Mouse (Mus musculus) frontal cortex, postnatal 25 days (tissue): ENCODE data around the gene Tbxa2r.

Experiments
- DNase-seq, 2 experiments: peaks; one replicate each; pipeline ENCODE4 v3.0.0; 2022; ENCODE audit warnings: low spot score in 2 of 2

The Tbxa2r gene

GRCm38 (mm10) chr10:81328386-81328785 is at the start of gene Tbxa2r:
Gene Tbxa2r (plus strand): TSS chr10:81328731.
- DNase-seq = no peak

DNA sequence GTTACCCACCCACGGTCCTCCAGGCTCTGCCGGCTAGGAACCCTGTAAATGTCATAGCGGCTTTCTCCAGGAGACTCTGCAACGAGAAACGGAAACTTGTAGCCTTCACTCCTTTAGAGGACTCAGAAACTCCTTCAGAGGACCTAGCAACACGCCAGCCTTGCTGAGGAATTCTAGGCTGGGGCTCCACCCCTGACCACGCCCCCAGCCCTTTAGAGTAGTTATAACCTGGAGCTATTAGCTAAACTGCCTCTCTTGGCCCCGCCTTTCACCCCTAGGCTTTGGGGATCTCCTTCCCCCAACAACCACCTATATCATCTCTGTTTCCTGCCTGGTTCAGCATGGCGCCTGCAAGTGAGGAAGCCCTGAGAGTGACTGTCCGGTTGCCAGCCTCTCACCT is 49.0 kb upstream of the Tbxa2r start:
- no peak for DNase-seq

GRCm38 (mm10) chr10:81284189-81284588 is 44.3 kb upstream of the Tbxa2r start:
- DNase-seq = no peak

DNA sequence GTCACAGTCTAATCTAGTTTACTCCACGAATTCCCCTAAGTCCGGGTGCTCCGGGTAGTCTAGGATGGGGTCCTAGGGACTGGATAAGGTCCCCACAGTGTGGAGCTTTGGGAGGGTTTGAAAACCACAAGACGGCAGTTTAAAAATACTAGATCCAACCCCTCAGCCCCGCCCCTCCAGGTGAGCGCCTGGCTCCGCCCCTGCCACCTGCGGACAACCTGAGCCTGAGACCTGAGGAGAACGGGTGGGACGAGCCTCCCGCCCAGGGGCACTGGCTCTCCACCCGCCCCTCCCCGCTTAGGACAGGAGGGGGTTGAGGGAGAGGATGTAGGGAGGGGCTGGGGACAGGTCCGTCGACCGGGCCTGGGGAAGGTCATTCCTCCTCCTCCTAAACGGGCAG is 43.8 kb upstream of the Tbxa2r start:
- no peak for DNase-seq

DNA sequence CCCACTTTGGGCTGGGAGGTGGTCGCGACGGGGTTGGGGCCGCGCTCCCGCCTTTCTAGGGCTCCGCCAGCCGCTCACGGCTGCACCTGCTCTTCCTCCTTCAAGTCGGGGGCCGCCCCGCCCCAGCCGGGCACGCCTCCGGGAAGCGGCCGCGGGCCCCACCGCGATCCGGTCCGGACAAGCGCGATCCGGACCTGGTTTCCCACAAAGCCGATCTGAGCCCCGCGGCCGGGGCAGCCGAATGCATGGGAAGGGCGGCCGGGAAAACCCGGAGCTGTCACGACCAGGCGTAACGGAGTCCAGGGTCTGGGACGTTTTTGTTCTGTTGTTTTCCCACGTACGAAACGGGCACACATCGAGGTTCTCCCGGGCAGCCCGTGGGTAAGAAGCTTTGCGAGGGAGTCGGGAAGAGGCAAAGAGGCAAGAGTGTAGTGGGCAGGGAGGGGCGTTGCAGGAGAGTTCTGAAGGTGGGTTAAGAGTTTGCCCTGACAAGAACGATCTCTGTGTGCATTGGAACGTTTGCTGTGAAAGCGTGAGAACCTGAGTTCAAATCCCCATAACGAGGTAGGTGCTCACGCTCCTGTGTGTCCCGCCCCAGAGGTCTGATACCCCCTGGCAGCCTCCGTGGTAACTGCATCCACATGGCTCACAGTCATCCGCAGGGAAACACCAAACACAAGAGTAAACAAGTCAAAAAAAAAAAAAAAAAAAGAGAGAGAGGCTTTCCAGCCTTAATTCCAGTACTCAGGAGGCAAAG is 42.7 kb upstream of the Tbxa2r start:
- peak; percentile 62 to 74 for DNase-seq

- no peak for DNase-seq
Measured at GRCm38 (mm10) chr10:81286586-81286985, 41.9 kb upstream of the Tbxa2r start.

DNA sequence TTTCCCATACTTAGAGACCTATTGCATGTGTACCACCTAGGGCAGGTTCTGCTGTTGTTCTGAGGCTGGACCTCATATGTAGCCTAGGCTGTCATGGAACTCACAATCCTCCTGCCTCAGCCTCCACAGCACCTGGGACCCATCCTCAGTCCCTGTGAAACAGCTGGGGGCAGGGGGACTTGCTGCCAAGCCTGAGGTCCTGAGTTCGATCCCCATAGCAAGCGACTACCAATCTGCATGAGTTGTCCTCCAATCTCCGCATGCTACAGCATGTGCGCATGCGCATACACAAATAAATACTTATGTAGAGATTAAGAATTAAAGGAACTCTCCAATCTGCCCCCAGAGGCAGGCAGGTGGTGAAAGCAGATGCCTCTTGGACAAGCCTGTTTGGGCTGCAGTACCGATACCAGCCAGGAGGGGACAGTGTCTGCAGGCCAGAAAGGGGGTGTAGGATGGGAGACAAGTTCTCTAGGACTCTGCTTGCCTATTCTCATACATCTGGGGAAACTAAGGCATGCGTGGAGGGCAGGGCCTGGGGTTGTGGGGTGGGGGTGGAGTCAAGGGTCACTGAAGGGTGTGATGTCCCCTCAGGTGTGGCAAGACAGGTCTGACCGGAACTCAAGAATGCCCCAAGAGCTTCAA is 40.9 kb upstream of the Tbxa2r start:
- DNase-seq = no peak

GRCm38 (mm10) chr10:81288601-81289000 is 39.9 kb upstream of the Tbxa2r start:
- DNase-seq = no peak

DNA sequence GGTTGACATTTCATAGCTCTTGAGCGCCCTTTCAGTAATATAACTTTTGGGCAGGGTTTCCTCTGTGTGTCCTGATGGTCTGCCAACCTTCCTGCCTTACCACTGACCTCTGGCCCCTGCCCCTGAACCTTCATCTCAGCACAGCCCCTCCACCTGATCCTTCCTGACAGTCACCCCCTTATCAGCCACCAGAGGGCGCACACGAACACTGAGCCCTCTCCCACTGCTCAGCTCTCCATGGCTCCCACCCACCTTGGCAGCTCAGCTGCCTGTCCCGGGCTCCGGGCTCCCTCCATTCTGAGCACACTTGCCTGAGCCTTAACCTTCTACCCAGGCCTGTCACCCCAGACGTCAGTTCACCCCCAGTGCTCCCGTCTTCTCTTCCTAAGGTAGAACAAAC is 39.3 kb upstream of the Tbxa2r start:
- DNase-seq = no peak

DNA sequence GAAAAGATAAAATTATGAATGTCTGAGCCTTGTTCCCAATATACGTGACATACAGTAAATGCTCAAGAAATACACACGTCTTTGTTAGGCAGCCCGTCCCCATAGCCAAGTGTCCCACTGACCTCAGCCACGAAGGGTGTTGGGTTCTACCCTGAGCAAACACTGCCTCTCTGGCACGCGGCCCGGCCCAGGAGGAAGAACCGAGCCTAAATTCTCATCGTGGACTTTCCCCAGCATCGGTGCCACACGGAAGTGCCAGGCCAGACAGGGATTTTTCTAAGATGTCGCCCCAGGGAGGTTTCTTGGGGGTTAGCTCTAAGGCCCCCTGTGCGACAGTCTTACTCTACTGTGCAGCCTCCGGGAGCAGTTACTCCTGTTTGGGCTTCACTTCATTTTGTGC is 38.7 kb upstream of the Tbxa2r start:
- no peak for DNase-seq

DNA sequence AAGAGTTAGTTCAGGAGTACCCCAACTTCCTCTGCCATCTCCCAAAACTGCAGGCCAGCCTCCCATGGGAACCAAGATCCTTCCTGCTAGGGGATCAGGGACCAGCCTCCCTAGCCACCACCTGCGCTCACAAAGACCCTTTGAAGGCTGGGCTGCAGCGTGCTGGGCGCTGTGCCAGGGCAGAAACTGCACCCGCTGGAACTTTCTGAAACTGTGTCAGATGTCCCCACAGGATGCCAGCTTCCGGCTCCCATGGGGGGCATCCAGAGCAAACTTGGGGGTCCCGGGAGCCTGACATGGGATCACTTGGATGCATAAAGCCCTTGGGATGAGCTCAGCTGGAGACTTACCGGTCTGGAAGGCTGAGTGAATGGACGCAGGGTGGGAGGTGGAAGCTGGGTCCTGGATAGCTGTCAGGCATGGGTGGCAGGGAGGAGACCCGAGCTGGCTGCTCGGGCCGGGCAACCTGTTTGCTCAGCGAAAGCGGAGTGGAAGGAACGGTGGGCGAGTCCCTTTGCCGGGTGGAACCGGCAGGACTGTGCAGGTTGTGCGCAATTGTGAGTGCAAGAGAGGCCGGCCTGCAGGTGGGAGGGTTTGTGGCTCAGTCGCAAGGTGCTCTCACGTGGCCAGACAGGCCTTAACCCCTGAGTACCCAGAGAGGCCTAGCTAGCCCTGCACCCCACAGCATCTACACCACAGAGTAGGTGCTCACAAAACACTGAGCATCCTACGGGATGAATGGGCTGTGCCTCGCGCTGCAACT is 37.7 kb upstream of the Tbxa2r start:
- no peak for DNase-seq

- DNase-seq = no peak
Measured at GRCm38 (mm10) chr10:81291511-81292104, 36.9 kb upstream of the Tbxa2r start, which contains the start of gene Tjp3. Gene Tjp3 (minus strand): TSS chr10:81291581.

DNA sequence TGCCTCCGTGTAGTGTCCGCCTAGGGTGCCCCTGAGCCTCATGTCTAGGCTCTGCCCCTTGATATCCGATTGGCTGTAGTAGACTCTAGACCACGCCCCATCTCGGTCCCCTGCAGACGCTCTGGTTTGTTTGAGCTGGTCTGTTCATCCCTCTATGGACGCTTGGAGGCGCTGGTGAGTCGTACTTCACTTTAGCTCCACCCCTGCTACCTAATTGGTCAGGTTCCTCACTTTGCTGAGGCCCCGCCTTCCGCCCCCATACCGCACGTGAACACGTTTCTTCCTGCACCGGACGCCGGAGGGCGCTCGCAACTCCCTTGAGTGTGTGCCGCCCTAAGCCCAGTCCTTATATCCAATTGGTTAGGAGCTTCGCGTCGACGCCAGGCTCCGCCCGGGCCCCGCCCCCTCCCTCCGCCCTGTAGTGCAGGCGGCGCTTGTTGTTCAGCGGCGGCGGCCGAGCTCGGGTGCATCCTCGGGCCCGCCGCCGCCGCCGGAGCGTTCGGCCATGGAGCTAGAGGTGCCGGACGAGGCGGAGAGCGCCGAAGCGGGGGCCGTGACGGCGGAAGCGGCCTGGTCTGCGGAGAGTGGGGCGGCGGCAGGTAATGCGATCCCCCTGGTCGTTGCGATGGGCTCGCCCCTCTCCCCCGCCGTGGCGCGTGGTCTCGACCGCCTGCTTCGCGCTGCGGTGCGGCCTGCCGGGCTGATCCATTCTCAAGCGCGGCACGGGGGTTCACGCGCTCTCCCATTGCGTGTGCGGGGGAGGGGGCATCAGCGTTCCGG is 35.8 kb upstream of the Tbxa2r start, which contains the start of gene Pip5k1c:
Pip5k1c (plus strand) TSS at position 410 of the 780 bp plus-strand sequence.
- peak; percentile 99 for DNase-seq

DNA sequence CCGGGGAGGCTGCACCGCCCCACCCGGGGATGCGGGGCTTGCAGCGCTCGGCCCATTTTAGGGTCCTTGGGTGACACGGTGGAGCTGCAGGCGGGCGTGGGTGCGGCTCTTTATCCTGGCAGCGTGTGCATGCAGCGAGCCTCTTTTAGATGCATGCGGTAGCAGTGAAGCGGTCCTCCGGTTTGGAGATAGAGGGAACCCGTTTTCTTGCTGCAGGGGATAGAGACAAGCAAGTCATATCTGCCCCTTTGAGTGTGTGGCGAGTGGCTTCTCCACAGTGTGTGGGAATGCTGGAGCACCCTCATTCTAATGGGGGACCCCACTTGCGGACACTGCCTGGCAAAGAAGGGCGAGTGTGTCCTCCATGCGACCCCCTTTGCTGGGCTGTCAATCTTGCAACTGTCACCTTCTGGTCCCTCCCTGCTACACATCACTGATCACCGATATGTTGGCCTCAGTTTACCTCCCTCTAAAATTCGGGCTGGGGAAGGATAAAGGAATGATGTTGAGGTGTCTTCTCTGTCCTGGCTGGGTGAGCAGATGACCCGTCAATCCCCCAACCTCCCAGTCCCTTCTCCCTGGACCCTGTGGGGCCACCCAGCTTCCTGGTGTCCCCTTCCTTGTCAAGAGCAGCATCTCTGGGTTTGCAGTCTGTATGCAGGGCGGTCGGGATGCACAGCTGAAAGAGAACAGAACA is 35.0 kb upstream of the Tbxa2r start:
- DNase-seq = no peak

DNA sequence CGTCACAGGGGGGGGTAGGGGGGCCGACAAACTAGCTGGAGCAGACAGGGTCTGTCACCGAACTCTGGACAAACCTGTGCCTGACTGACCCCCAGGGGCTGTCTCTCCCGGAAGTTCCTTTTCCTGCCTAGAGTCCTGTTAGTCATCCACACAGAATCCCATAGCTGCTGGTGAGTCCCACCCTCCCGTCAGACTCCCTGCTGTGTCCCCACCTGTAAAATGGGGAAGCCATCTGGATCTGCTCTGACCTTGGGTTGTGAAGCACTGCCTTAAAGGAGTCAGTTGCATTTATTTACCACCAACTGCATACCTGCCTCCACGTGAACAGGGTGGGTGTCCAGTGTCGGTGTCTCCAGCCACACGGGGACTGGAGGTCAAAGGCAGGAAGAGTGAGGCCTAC is 34.1 kb upstream of the Tbxa2r start:
- DNase-seq = no peak

DNA sequence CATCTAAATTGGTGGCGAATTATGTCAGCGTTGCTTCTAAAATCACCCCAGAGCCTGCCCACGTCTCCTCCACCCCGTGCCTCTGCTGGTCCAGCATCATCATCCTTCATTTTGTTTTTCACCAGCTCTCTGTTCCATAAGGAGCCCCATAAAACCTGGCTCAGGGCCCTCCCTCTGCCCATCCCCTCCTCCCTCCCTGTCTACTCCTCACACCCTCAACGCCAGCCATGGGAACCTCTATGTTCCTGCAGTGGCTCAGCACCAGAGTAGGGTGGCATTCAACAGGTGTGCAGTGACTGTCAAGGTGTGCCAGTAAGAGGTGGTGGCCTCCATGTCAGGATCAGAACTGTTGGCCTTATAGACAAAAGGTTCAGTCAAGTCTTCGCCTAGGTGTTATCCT is 33.3 kb upstream of the Tbxa2r start:
- no peak for DNase-seq

GRCm38 (mm10) chr10:81297246-81297645 is 31.3 kb upstream of the Tbxa2r start:
- no peak for DNase-seq

DNA sequence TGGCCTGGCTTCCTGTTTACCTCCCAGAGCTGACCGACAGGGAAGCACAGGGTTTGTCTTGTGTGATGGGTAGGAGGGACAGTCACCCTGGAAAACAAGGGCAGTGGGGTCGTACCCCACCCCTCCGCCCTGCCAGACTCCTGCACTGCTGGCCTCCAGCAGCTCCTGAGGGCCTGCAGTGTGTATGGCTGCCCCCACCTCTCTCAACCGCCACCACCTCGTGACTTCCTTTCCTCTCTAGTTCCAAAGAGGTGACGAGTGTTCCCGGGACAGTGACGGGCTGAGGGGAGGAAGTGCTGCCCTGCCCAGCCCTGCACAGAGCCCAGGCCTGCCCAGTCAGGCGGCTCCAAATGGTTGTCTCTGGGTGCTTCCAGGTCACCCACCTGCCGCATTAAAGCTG is 30.7 kb upstream of the Tbxa2r start:
- DNase-seq = no peak

DNA sequence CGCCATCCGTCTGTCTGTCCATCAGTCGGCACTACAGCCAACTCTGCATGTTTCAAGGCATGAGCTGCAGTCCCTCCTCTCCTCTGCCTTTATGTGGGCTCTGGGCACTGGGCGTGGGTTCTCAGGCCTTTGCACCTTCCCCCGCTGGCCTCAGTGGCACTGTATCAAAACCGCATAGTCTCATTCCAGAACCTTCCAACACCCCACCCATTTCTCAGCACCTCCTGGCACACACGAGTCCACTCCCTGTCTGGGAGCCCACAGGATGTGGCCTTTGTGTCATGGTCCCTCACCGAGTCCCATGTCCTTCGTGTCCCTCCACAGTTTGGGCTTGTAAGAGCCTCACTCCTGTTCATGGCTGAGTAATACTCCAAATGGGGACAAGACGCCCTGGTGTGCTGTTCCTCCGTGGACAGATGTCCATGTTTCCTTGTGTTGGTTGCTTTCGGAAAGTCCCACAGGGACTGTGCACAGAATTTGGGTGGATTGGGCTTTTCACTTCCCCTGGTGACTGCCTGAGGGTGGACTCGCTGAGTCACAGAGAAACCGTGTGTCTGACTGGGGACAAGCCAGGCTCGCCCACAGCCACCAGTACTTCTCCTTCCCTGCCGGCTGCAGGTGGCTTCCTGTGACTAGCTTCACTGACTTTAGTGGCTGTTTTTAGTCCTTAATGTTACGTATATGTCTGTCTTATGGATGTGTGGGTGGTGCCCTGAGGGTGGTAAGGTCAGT is 30.0 kb upstream of the Tbxa2r start:
- DNase-seq = no peak
